Mouse (Mus musculus): Measurements from ENCODE around the gene Slc4a8.

Slc4a8 gene

GRCm38 (mm10) chr15:100761419-100762185 lies at the start of gene Slc4a8:
Slc4a8 (plus strand) TSS chr15:100761747.
- DNase-seq = peak; percentile 94

- no peak for DNase-seq
Measured at GRCm38 (mm10) chr15:100714470-100714869, 47.1 kb upstream of the Slc4a8 start.

GRCm38 (mm10) chr15:100715399-100715993 lies 46.1 kb upstream of the Slc4a8 start:
- DNase-seq = peak; percentile 52

DNA sequence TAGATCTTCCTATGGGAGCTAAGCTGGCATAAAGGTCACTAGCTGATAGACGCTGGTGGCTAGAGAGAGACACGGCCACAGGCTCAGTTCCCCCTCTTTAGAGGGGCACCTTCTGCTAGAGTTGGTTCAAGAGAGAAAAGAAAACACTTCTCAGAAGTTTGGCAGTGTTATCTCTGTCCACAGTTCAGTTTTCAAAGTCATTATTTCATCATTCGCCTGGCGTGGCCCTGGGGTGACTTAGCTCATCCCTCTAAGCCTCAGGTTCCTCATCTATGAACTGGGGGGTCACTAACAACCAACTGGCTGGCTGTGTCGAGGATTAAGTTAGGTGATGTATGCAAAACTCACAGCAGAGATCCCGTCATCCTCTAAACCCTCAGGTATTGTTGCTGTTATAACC lies 43.6 kb upstream of the Slc4a8 start:
- no peak for DNase-seq

GRCm38 (mm10) chr15:100718572-100718971 lies 43.0 kb upstream of the Slc4a8 start:
- DNase-seq = no peak

DNA sequence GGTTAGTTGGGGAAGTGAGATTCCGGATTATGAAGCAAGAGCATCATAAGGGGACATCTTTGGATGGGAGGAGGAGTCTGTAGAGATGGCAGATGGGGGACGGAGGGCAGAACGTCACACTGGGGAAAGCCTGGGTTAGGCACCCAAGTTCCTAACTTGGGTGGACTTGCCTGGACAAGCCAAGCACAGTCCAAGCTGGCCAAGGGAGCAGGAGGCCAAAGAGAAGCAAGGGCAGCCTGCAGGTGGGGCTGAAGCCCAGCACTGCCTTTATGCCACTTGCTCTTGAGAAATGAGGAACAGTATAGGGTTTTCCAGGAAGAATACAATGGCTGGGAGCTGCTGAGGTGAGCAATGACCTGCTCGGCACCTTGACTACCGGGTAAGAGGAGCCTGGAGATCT lies 42.3 kb upstream of the Slc4a8 start:
- no peak for DNase-seq

DNA sequence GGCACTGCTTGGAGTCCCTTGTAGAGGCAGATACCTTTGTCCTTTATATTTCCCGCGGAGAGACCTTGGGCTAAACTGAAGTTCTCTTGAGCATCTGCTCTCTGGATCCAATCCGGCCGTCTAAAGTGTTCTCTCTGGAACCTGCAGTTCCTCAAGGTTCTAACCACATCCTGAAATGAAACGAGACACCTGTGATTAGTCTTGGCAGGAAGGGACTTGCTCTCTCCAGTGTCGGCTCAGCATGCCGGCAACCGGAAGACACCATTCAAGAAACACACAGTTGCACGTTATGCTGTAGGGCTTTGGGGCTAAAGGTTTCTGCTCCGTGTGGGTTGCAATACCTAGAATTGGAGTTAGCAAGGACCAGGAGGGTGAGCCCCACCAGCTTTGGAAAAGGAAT lies 41.5 kb upstream of the Slc4a8 start:
- DNase-seq = no peak

- no peak for DNase-seq
Measured at GRCm38 (mm10) chr15:100721445-100721844, 40.1 kb upstream of the Slc4a8 start.

DNA sequence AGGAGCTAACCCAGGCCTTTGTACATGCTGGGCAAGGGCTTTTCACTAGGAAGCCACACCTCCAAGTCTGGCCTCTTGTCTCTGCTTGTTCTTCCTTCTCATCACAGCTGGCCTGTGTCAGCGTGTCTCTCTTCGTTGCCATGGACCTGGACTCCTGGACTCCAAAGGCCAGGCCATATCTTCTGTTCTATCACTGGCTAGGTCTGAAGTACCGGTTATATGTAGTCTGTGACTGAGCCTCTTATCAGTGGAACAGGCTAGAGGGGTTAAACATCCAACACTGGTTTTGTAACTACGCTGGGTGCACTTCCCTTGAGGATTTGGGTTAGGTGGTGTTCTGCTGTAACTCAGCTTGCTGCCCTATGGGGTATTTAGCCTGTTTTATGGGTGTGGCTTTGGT lies 39.5 kb upstream of the Slc4a8 start:
- DNase-seq = no peak

- DNase-seq = no peak
Measured at GRCm38 (mm10) chr15:100722564-100722963, 39.0 kb upstream of the Slc4a8 start.

GRCm38 (mm10) chr15:100723505-100723904 lies 38.0 kb upstream of the Slc4a8 start:
- DNase-seq = no peak

- no peak for DNase-seq
Measured at GRCm38 (mm10) chr15:100726721-100727120, 34.8 kb upstream of the Slc4a8 start.

- DNase-seq = no peak
Measured at GRCm38 (mm10) chr15:100727834-100728233, 33.7 kb upstream of the Slc4a8 start.

DNA sequence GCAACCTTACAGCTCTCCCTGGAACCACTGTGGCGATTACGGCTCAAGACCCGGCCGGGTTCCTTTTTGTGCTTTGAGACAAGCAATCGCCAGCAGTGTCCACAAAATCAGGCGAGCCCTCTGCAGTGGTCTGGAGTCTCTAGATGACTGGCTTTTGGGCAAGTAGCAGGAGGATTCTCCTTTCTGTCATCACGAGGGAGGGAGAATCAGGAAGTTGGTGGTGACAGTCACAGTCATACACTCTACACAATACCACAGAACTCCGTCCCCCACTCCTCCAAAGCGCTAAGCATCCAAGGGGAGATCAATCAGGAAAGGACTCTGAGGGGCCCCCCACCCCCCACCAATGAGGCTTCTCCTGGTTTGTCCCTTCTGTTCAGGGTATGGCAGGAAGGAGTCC lies 33.0 kb upstream of the Slc4a8 start:
- DNase-seq = no peak

GRCm38 (mm10) chr15:100729281-100729985 lies 32.1 kb upstream of the Slc4a8 start, which contains the start of gene Galnt6:
Galnt6 (minus strand) TSS chr15:100729376.
- DNase-seq = peak; percentile 44

DNA sequence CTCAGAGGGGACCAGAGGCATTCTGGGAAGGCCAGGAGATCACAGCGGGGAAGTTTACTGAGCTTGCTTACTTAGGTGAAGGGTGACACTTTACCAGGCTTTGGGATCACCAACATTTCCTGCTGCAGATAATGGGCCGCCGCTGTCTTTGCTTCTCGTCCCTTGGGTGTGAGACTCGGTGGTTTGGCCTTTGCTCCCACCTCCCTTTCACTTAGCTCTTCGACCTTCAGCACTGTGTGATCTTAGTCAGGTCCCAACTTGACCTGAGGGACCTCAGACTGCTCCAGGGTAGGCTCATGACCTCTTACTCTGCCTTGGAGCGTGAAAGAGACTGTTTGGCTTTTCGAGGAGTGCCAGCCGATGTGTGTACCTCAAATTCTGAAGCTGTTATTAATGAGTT lies 30.5 kb upstream of the Slc4a8 start:
- DNase-seq = no peak

DNA sequence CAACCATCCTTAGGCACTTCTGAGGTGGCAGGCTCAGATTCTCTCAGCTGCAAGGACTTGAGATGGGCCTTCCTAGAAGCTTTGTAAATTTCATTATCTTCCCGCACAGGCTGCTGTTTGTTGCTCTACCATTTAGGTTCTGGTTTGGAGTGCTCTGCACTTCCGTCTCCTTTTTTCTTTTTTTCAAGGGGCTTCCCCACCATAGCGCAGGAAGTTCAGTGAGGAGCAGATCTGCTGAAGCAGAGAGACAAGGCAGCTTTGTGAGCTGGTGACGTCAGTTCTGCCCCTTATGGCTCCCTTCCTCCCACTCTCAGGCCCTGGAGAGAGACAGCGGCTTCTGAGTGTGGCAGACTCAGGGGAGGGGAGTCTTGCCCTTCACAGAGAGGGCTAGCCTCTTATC lies 29.0 kb upstream of the Slc4a8 start:
- DNase-seq = peak; percentile 53

DNA sequence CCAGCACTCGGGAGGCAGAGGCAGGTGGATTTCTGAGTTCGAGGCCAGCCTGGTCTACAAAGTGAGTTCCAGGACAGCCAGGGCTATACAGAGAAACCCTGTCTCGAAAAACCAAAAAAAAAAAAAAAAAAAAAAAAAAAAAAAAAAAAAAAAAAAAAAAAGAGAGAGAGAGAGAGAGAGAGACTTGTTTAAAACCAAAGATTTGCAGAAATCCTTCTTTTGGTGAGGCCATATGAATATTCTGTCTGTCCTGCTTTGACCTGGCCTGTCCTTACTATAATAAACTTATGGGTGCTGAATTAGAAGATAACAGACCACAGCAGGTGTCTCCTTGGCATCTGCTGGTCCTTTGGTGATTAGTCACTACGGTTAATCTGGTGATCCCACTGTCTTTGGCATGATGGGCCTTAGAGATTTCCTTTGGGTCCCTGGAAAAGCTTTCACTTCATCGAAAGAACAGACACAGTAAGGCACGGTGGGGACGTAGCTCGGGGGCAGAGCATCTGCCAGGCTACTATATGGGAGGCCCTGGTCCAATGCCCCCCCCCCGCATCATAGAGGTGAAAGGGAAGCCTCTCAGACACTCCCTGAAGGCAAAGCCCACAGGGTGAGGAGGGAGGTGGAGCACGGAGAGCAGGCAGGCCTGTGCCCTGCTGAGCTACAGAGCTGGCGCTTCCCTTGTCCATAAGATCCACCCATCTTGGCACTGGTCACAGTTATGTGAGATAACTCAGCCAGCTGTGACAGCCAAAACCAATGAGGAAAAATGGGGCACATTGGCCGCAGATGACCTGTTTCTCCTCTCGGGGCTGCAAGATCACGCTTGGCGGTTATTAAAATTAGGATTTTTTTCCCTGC lies 26.2 kb upstream of the Slc4a8 start:
- DNase-seq = no peak

- no peak for DNase-seq
Measured at GRCm38 (mm10) chr15:100735953-100736300, 25.6 kb upstream of the Slc4a8 start.

- DNase-seq = no peak
Measured at GRCm38 (mm10) chr15:100737667-100738066, 23.9 kb upstream of the Slc4a8 start.

GRCm38 (mm10) chr15:100738351-100738781 lies 23.2 kb upstream of the Slc4a8 start:
- DNase-seq = no peak

- no peak for DNase-seq
Measured at GRCm38 (mm10) chr15:100739442-100739841, 22.1 kb upstream of the Slc4a8 start.

DNA sequence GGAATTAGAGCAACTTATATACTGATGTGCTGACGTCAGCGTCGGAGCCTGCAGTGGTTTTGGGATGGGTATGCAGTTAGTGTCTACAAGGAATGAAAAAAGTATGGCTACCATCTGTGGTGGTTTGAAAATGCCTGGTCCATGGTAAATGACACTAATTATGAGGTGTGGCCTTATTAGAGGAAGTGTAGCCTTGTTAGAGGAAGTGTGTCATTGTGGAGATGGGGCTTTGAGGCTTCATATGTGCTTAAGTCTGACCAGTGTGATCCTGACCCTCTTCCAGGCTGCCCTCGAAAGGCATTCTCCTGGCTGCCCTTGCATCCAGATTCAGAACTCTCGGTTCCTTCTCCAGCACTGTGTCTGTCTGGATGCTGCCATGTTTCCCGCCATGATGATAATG lies 18.3 kb upstream of the Slc4a8 start:
- no peak for DNase-seq
